ENCODE assay signal across 14 mouse cellular contexts in the genomic region with DNA sequence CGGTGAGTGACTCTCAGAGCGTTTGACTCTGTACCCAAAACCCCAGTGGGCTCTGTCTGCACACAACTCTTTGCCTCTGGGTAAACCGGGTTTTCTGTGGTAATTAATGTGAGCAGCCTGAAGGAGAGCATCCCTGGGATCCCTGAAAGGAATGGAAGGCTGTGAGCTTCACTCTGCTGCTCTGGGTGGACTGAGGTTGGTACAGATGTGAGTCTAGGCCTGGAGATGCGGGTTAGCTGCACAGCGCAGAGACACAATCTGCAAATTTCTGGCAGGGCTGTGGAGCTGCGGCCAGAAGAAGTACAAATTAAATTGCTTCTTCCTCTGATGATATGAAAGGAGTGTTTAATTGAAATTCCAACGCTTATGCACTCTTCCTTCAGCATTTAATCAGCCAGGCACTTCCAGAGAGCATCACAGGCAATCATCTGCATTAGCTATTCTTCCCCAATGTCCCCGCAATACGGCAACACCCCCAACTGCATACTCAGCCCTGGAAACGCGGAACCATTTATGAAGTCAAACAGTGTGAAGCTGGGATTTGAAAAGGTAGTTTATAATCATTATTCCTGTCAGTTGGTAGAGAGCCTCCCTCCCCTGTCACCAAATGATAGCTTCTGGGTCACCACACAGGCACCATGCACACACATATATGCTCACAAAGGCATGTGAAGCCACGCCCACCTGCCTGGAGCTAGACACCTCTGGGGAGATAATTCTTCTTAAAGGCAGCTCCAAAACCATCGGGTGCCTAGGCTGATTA.
DNase-seq lines count a peak whose midpoint lies in the region; ATAC-seq and TF ChIP-seq lines count a peak whose summit lies in the region.
"Had no signal": no experiment of that assay in that cellular context is flagged by ENCODE, and none has a peak within 500 bp of the region (broad histone marks: within the 10 kb centered on the region; RNA-seq: fewer than 3 reads in every experiment).

No protein-coding gene starts in this region.

- H3K4me1 ChIP-seq in embryonic facial prominence, embryonic 10.5 days: peaks cover 16% of the 10 kb centered on the region
- H3K4me1 ChIP-seq in forebrain, embryonic 14.5 days (ENCODE audit: control insufficient read depth, insufficient read depth, low read length): peaks cover 17% of the 10 kb centered on the region
- H3K4me1 ChIP-seq in hindbrain, postnatal 0 days (ENCODE audit: insufficient read depth, low read length): peaks cover 12% of the 10 kb centered on the region; the same call in 1 of the 2 replicates
- peaks cover 20% of the 10 kb centered on the region for H3K4me1 ChIP-seq in neural tube, embryonic 13.5 days (replicated peaks)

- H3K27me3 ChIP-seq in embryonic facial prominence, embryonic 10.5 days (replicated peaks; ENCODE audit: low read depth, poor library complexity, severe bottlenecking): no peaks in the 10 kb centered on the region
- no peaks in the 10 kb centered on the region for H3K27me3 ChIP-seq in forebrain, embryonic 14.5 days (replicated peaks; ENCODE audit: control insufficient read depth, insufficient read depth, low read length)
- no peaks in the 10 kb centered on the region for H3K27me3 ChIP-seq in hindbrain, postnatal 0 days (ENCODE audit: insufficient read depth, low read length)
- H3K27me3 ChIP-seq in neural tube, embryonic 13.5 days: no peaks in the 10 kb centered on the region
- H3K27me3 ChIP-seq: liver, embryonic 12.5 days had no signal

- DNase-seq in embryonic facial prominence, embryonic 10.5 days (ENCODE audit: low spot score): no peak
- DNase-seq in forebrain, embryonic 14.5 days (ENCODE audit: low spot score): peak; percentile 51
- no peak for DNase-seq in hindbrain, postnatal 0 days (ENCODE audit: low spot score)
- DNase-seq in layer of hippocampus, postnatal 25 days (ENCODE audit: extremely low spot score in 1 of 2, low spot score in 1 of 2): no peak
- no peak for DNase-seq in adrenal gland, postnatal 4 days (ENCODE audit: low spot score in 2 of 2)
- DNase-seq: cerebellum, adult 8-10 months; heart, postnatal 14 days; kidney, adult 2 months; lung, postnatal 14 days; thymus, adult 2 months had no signal

- H3K27ac ChIP-seq in embryonic facial prominence, embryonic 10.5 days (replicated peaks): peak overlapping the region; percentile 24; the same call in 1 of the 2 replicates
- H3K27ac ChIP-seq in forebrain, embryonic 14.5 days (ENCODE audit: low read depth, low read length): peak overlapping the region; percentile 74
- H3K27ac ChIP-seq in hindbrain, postnatal 0 days: peak overlapping the region; percentile 65
- H3K27ac ChIP-seq in neural tube, embryonic 13.5 days (replicated peaks): peak overlapping the region; percentile 80
- H3K27ac ChIP-seq: liver, embryonic 12.5 days had no signal

- no peak overlapping the region for H3K4me3 ChIP-seq in embryonic facial prominence, embryonic 10.5 days
- H3K4me3 ChIP-seq in forebrain, embryonic 14.5 days (ENCODE audit: low read depth, low read length): no peak overlapping the region
- H3K4me3 ChIP-seq in hindbrain, postnatal 0 days (ENCODE audit: low read length): no peak overlapping the region
- H3K4me3 ChIP-seq in neural tube, embryonic 13.5 days: no peak overlapping the region
- H3K4me3 ChIP-seq: liver, embryonic 12.5 days had no signal

- H3K36me3 ChIP-seq in embryonic facial prominence, embryonic 10.5 days (replicated peaks): no peaks in the 10 kb centered on the region
- no peaks in the 10 kb centered on the region for H3K36me3 ChIP-seq in forebrain, embryonic 14.5 days (ENCODE audit: control insufficient read depth, insufficient read depth, low read length)
- H3K36me3 ChIP-seq in hindbrain, postnatal 0 days (ENCODE audit: insufficient read depth, low read length): no peaks in the 10 kb centered on the region
- no peaks in the 10 kb centered on the region for H3K36me3 ChIP-seq in neural tube, embryonic 13.5 days
- H3K36me3 ChIP-seq: liver, embryonic 12.5 days had no signal

- peak; percentile 64 for ATAC-seq in forebrain, embryonic 14.5 days
- peak; percentile 55 for ATAC-seq in hindbrain, postnatal 0 days
- peak; percentile 68 for ATAC-seq in neural tube, embryonic 13.5 days (ENCODE audit: low read depth)
- ATAC-seq in activated CD4-positive, CD25-positive, alpha-beta regulatory T cell, adult 4 months: no peak
- no peak for ATAC-seq in inflammation-experienced regulatory T-cells, adult 6 months
- ATAC-seq: liver, embryonic 12.5 days had no signal

- WGBS in embryonic facial prominence, embryonic 10.5 days: 75% methylated on average over 13 of the region's 13 CpGs
- 61% methylated on average over 13 of the region's 13 CpGs for WGBS in forebrain, embryonic 14.5 days
- 43% methylated on average over 13 of the region's 13 CpGs for whole genome bisulfite sequencing in hindbrain, postnatal 0 days
- 51% methylated on average over 13 of the region's 13 CpGs for WGBS in neural tube, embryonic 13.5 days

- no peak overlapping the region for H3K9ac ChIP-seq in forebrain, embryonic 14.5 days (ENCODE audit: low read length)
- H3K9ac ChIP-seq in hindbrain, postnatal 0 days (replicated peaks; ENCODE audit: low read length): no peak overlapping the region
- H3K9ac ChIP-seq in neural tube, embryonic 13.5 days: peak overlapping the region; percentile 4; the same call in 1 of the 2 replicates
- H3K9ac ChIP-seq: liver, embryonic 12.5 days had no signal

- H3K9me3 ChIP-seq in embryonic facial prominence, embryonic 10.5 days: no peaks in the 10 kb centered on the region
- no peaks in the 10 kb centered on the region for H3K9me3 ChIP-seq in forebrain, embryonic 14.5 days (replicated peaks; ENCODE audit: control insufficient read depth, low read length)
- H3K9me3 ChIP-seq in hindbrain, postnatal 0 days (ENCODE audit: low read length): no peaks in the 10 kb centered on the region
- H3K9me3 ChIP-seq in neural tube, embryonic 13.5 days: no peaks in the 10 kb centered on the region
- H3K9me3 ChIP-seq: liver, embryonic 12.5 days had no signal

- TF ChIP-seq CTCF in hindbrain, postnatal 0 days (IDR thresholded peaks at IDR 0.05; ENCODE audit: low read depth): no peak

- no peak overlapping the region for H3K4me2 ChIP-seq in forebrain, embryonic 14.5 days (ENCODE audit: low read length)
- no peak overlapping the region for H3K4me2 ChIP-seq in hindbrain, postnatal 0 days (ENCODE audit: low read depth, low read length)
- 0 out of 2 replicates have a peak overlapping the region, but pooled peaks have one; percentile 4 for H3K4me2 ChIP-seq in neural tube, embryonic 13.5 days
- H3K4me2 ChIP-seq: liver, embryonic 12.5 days had no signal

Comparison
In these comparisons a context has a peak if more than half of its experiments do, and no peak if none do; other contexts are left out.
1. H3K27ac ChIP-seq: peak in every context shown above with its lines; median percentile 80 in neural tube, embryonic 13.5 days; 74 in forebrain, embryonic 14.5 days; 65 in hindbrain, postnatal 0 days; 24 in embryonic facial prominence, embryonic 10.5 days.
2. ATAC-seq: peak in forebrain, embryonic 14.5 days (single experiment), hindbrain, postnatal 0 days (single experiment) and neural tube, embryonic 13.5 days (single experiment); none in activated CD4-positive, CD25-positive, alpha-beta regulatory T cell, adult 4 months (single experiment) and inflammation-experienced regulatory T-cells, adult 6 months (single experiment).